In the genomic region with DNA sequence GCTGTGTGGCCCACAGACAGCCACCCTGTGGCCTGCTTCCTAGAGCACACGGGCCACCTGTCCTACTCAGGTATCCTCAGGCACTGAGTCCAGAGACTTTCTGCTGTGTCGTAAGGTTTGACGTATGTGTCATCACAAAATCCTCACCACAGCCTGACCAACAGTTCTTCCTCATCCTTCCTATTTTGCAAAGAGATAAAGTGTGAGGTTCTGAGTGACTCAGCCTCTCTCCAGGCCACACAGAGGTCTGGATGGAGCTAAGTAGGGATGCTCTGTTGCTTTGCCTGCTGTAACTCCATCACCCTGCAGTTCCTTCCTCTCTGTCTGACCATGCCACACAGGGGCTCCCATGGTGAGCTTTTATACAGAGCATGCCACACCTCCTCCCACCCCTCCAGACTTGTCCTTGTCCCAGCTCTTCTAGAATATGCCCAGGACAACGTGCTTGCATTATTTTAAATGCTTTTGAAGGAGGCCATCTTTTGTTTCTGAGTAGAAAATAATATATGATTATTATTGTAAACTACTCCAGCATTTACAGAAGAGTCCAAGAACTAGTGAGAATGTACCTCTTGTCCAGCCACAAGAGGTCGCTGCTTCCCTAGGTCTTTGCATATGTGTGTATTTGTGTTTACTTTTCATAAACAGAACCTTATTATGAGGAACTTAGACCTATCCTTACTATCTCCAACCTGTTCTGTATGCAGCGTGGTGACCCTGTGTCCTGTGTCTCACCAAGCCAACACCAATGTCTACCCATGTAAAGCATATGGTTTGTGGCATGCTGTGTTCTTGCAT, we compare ENCODE assay signal across 11 mouse cellular contexts. TPM values are rescaled to one million over a fixed set of nuclear protein-coding genes. Genes with fewer than 3 reads are reported as not detected.
DNase-seq lines count a peak whose midpoint lies in the region; ATAC-seq and TF ChIP-seq lines count a peak whose summit lies in the region.
"Had no signal": no experiment of that assay in that cellular context is flagged by ENCODE, and none has a peak within 500 bp of the region (broad histone marks: within the 10 kb centered on the region; RNA-seq: fewer than 3 reads in every experiment).

No protein-coding gene starts in this region.

- TF ChIP-seq CTCF in bone marrow macrophage, adult 2 months (IDR thresholded peaks at IDR 0.05; ENCODE audit: low read depth, low read length): no peak

- peak; percentile 76 for ATAC-seq in neutrophil, adult 5-6 weeks (ENCODE audit: extremely low read depth, insufficient number of reproducible peaks, low FRiP score, poor library complexity, severe bottlenecking)

- DNase-seq in heart, adult 11 months: peak; percentile 30
- DNase-seq in heart, postnatal 25 days (ENCODE audit: low spot score): no peak
- DNase-seq in lung, postnatal 36 days: peak; percentile 19
- DNase-seq in lung, postnatal 4 days: no peak
- no peak for DNase-seq in layer of hippocampus, adult 18-20 months (ENCODE audit: low spot score in 2 of 2)
- DNase-seq in frontal cortex, postnatal 14 days (ENCODE audit: low spot score in 2 of 2): no peak
- DNase-seq: layer of hippocampus, adult 9-11 months had no signal

- peak overlapping the region; percentile 26 for H3K27ac ChIP-seq in bone marrow macrophage, adult 2 months (ENCODE audit: insufficient read depth, low read depth, low read length)
- H3K27ac ChIP-seq: embryonic facial prominence, embryonic 13.5 days; midbrain, embryonic 10.5 days had no signal

- no peak for TF ChIP-seq POLR2A in bone marrow macrophage, adult 2 months (IDR thresholded peaks at IDR 0.05; ENCODE audit: borderline replicate concordance, low read depth, low read length)

- H3K4me1 ChIP-seq in bone marrow macrophage, adult 2 months (ENCODE audit: control insufficient read depth, insufficient read depth, low read length): peaks cover 29% of the 10 kb centered on the region
- H3K4me1 ChIP-seq: embryonic facial prominence, embryonic 13.5 days; midbrain, embryonic 10.5 days had no signal

- intact Hi-C loops in heart, postnatal 25 days (cut with DNase I): loop anchor here (5.0 kb wide), 1 partner anchor 280 kb away; no protein-coding TSS in a partner anchor

- H3K4me3 ChIP-seq in bone marrow macrophage, adult 2 months (ENCODE audit: insufficient read depth, low read length): no peak overlapping the region
- H3K4me3 ChIP-seq: embryonic facial prominence, embryonic 13.5 days; midbrain, embryonic 10.5 days had no signal

RNA-seq across cellular contexts. Expression of gene Alox5, which starts 43.3 kb away (rescaled TPM):
- total RNA-seq in heart, postnatal 25 days (2021): 10 to 100 TPM in 1 of 2 experiments, 1 to 10 TPM in 1; 8.7 to 10.3 TPM
- polyA plus RNA-seq in bone marrow macrophage, adult 2 months (2012; ENCODE audit: insufficient read depth, insufficient read length, missing spikeins): 43.6 and 46.3 TPM in 2 replicates
- total RNA-seq in neutrophil, adult 5-6 weeks (2017): 110 and 128 TPM in 2 replicates
- total RNA-seq in layer of hippocampus, adult 18-20 months (2021): 1 to 10 TPM; 1.1 to 1.5 TPM

Comparison
In these comparisons a context has a peak if more than half of its experiments do, and no peak if none do; other contexts are left out.
1. DNase-seq: peak in heart, adult 11 months (single experiment) and lung, postnatal 36 days (single experiment); none in heart, postnatal 25 days (single experiment), lung, postnatal 4 days (0 of 2), layer of hippocampus, adult 18-20 months (0 of 2) and frontal cortex, postnatal 14 days (0 of 2).